Mouse (Mus musculus) central nervous system, embryonic 14 days (tissue): ENCODE data around the gene Mon1a. TPM values are rescaled to one million over a fixed set of nuclear protein-coding genes. Genes with fewer than 3 reads are reported as not detected.

Experiments
- polyA plus RNA-seq: library from polyadenylated mRNA; depleted of rRNA; stranded (reverse); fragments of >200 nt; gene quantifications from 2 replicates; pipeline ENCODE4 v1.2.3, GENCODE M21; 2012; rRNA removed

Mon1a gene
- 26.7 and 28.3 TPM in 2 replicates for polyA plus RNA-seq

DNA sequence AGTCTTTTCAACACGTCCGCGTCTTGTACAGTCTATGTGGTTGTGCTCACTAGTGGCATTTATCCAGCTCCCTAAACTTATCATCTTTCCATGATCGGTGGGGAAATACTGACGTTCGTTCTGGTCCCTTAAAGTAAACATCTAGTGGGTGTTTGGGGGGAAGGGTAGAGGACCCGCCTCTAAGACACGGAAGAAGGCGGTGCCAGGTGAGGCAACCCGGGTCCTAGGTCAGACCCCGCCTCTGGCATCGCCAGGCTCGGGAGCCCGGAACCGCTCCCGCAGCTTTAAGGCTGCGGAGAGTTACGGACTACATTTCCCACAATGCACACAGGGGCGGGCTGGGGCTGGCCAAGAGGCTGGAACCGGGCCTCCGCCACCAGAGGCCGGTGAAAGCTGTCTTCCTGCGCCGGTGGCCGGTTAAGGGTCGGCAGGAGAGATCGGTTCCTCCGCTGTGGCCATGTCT lies at the start of gene Mon1a:
Gene Mon1a, plus strand, starts transcription at position 348 of the 463 bp plus-strand sequence.

DNA sequence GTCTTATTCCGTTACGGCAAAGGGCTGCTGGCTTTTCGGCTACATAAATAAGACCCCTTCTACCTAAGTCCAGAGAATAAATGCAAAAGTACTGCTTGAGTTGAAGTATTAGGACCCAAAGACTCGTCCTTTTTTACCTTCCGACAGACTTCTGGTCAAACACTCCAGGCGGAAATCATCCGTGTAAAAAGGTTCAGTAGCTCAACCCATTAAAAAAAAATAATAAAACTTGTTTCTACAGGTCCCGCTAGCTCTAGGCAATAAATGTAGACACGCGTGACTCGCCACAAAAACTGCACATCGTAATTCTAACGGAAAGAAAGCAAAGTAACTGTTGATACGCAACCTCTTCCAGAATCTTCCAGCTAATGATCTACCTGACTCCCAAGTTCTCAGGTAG lies 14.8 kb upstream of the Mon1a start, which contains the start of gene Rbm6:
Gene Rbm6, minus strand, starts transcription at position 101 of the 400 bp plus-strand sequence.

DNA sequence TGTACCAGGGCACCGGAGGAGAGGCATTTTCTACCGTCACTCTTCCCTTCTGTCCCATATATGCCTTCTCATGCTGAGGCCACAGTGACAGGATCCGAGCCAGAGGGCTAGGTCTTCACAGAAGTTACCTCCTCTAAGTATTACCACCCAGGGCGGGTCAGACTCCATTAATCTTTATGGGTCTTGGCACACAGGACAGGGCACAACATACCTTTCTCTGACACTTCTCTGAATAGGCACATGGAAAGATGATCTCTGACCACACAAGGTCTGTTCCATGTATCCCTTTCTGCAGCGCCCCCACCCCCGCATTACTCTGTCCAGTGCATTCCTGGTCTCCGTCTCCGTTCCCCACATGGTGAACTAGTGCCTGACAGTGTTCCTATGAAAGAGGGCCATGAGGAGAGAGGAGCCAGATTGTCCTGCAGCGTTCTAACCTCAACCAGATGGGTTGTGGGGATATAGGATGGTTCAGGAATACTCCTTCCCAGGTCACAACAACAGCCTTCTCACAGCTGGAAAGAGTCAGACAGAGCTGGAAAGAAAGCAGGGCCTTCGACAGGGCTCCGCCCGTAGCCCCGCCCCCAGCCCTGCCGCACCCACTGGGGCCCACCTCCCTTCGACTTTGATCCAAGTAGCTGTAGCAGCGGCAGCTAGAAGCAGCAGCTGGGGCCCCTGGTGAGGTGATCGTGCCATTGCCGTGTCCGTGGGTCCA lies 18.5 kb downstream of the Mon1a start, which contains the start of gene Mst1r:
Gene Mst1r, plus strand, starts transcription at position 622 of the 715 bp plus-strand sequence.

DNA sequence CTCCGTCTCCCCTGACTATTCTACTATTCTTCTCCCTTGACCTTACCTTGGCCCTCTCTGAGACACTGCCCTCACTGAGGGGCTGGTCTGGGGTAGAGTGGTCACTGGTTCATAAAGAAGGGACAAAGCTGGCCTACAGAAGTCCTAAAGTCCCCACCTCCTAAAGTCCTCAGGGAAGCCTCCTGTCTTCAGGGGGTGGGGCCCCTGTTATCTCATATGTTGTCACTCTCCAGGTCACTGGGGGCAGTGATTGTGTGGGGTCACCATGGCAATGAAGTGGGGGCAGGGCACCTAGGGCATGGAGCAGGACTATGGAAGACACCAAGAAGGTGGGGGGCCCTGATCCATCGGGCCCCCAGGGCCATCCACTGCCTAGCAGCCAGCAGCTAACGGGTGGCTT lies 40.2 kb downstream of the Mon1a start, which contains the start of gene Actl11:
Gene Actl11, plus strand, starts transcription at position 301 of the 400 bp plus-strand sequence.

DNA sequence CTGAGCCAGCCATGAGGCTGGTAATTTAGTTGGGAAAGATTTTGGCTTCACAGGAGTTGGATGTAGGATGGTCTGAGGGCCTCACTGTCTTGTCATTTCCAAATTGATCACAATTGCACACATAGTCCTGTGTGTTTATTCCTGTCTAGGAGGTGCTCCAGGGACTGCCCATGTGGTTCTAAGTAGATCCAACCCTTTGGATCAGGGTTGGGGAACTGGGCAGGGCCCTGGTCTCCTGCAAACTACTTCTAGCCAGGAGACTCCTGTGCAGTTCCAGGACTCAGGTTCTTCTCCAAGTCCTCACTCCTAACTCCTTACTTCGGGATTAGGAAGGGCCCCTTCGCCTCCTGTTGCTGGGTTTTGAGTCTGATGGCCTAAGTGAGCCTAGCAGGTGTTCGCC lies 47.4 kb downstream of the Mon1a start, which contains the start of gene Camkv:
Gene Camkv, plus strand, starts transcription at position 301 of the 400 bp plus-strand sequence.

DNA sequence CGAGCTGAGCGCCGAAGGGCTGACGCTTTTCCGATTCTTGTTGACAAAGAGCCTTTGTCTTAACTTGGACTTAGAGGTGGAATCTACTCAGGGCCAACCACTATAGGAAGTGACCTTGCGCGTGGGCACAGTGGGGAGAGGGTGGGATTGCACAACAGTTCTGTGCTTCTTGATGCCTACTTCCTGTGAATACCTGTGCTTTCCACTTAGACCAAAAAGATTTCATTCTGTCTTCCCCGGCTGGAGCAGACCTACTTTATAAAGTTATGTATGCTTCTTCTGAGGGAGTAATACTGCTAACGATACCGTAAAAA lies 61.9 kb downstream of the Mon1a start, which contains the start of gene Traip:
Gene Traip, plus strand, starts transcription at position 215 of the 314 bp plus-strand sequence.

Other genes starting within 250 kb of the Mon1a start
- 60.5 and 67.7 TPM in 2 replicates for gene Slc38a3, start 218.6 kb upstream of the Mon1a start, polyA plus RNA-seq
- gene Gnat1, start 208.4 kb upstream of the Mon1a start, polyA plus RNA-seq = 0.13 and 0.43 TPM in 2 replicates
- gene Sema3f, start 177.7 kb upstream of the Mon1a start, polyA plus RNA-seq = 112 and 151 TPM in 2 replicates
- 205 and 224 TPM in 2 replicates for gene Rbm5, start 117.2 kb upstream of the Mon1a start, polyA plus RNA-seq
- 91.0 and 99.6 TPM in 2 replicates for gene Rbm6, start 14.9 kb upstream of the Mon1a start, polyA plus RNA-seq
- 4.7 and 6.4 TPM in 2 replicates for gene Mst1r, start 18.7 kb downstream of the Mon1a start, polyA plus RNA-seq
- not detected in 2 replicates for gene Actl11, start 40.3 kb downstream of the Mon1a start, polyA plus RNA-seq
- 39.4 and 49.6 TPM in 2 replicates for gene Camkv, start 47.5 kb downstream of the Mon1a start, polyA plus RNA-seq
- 10.0 and 10.4 TPM in 2 replicates for gene Traip, start 62.0 kb downstream of the Mon1a start, polyA plus RNA-seq
- gene Uba7, start 87.4 kb downstream of the Mon1a start, polyA plus RNA-seq = 7.9 and 12.2 TPM in 2 replicates
- 1.3 and 3.4 TPM in 2 replicates for gene Gm20661, start 94.9 kb downstream of the Mon1a start, polyA plus RNA-seq
- gene Inka1, start 97.7 kb downstream of the Mon1a start, polyA plus RNA-seq = 15.0 and 28.7 TPM in 2 replicates
- gene Cdhr4, start 104.3 kb downstream of the Mon1a start, polyA plus RNA-seq = 6.2 and 14.1 TPM in 2 replicates
- gene Gm20662, start 108.2 kb downstream of the Mon1a start, polyA plus RNA-seq = 1.7 and 3.8 TPM in 2 replicates
- gene Ip6k1, start 114.3 kb downstream of the Mon1a start, polyA plus RNA-seq = 129 and 135 TPM in 2 replicates
- gene Gmppb, start 161.1 kb downstream of the Mon1a start, polyA plus RNA-seq = 19.9 and 21.8 TPM in 2 replicates
- 3.4 and 3.7 TPM in 2 replicates for gene Amigo3, start 165.0 kb downstream of the Mon1a start, polyA plus RNA-seq
- 0.05 and 0.11 TPM in 2 replicates for gene Mst1, start 192.3 kb downstream of the Mon1a start, polyA plus RNA-seq
- gene Rnf123, start 195.2 kb downstream of the Mon1a start, polyA plus RNA-seq = 78.9 and 79.2 TPM in 2 replicates
- gene Apeh, start 206.5 kb downstream of the Mon1a start, polyA plus RNA-seq = 63.5 and 70.3 TPM in 2 replicates